Mouse (Mus musculus): ENCODE results near the gene Npl.

GRCm38 (mm10) chr1:153487500-153487879, 62.4 kb downstream of the Npl start, which contains the start of gene Dhx9:
- TF ChIP-seq CTCF (IDR thresholded peaks at IDR 0.05; ENCODE audit: low read depth) (0 out of 2 replicates have a peak, but pooled peaks have one; percentile 5), EP300 (IDR thresholded peaks at IDR 0.05; ENCODE audit: low read depth) (peak; percentile 54)

Measured in heart, postnatal 0 days (tissue).